Mouse (Mus musculus): Measurements from ENCODE around the gene Brk1.

The Brk1 gene

GRCm38 (mm10) chr6:113660492-113661352 is 56.1 kb downstream of the Brk1 start:
- peak; percentile 82 for DNase-seq (ENCODE audit: low read depth, low spot score)

GRCm38 (mm10) chr6:113661353-113662241 is 57.0 kb downstream of the Brk1 start:
- DNase-seq (ENCODE audit: low read depth, low spot score): no peak

- peak; percentile 65 for DNase-seq (ENCODE audit: low read depth, low spot score)
Observed at GRCm38 (mm10) chr6:113662964-113663700, 58.6 kb downstream of the Brk1 start.

- no peak for DNase-seq (ENCODE audit: low read depth, low spot score)
Observed at GRCm38 (mm10) chr6:113664305-113664704, 59.7 kb downstream of the Brk1 start.

Measured in R1 (cell line).